Mouse (Mus musculus): ENCODE measurements around the gene Hsfy2. TPM values are rescaled to one million over a fixed set of nuclear protein-coding genes. Genes with fewer than 3 reads are reported as not detected.

Gene Hsfy2
- polyA plus RNA-seq (2016; fragmentation: Nextera tagmentation; extraction: Ambion mirVana): not detected in 2 replicates

DNA sequence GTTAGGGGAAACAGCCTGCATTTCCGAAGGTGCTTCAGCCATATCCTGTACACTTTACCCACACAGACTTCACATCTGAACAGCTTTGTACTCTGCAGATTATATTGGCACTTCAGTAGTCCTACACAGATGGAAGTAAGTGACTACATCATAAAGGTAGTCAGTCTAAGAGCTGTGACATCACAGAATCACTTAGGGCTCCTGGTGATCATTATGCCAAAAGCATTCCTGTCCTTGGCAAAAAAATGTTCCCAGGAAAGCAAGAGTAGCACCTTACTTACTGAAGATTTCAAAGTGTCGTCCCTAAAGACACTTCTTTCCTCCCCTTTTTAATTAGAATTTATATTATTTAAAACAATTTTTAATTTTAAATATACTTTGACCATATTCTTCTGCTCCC, at the start of gene Hsfy2:
Gene Hsfy2 (minus strand): TSS at position 101 of the 400 bp plus-strand sequence.
- no peak for DNase-seq (ENCODE audit: low spot score)
- Histone ChIP-seq H3K36me3 (no peaks in the 10 kb centered on the region), H3K27ac (replicated peaks) (no peak within 1 kb of the TSS), H3K9me3 (replicated peaks) (no peaks in the 10 kb centered on the region), H3K27me3 (ENCODE audit: low read depth, poor library complexity, severe bottlenecking) (no peaks in the 10 kb centered on the region), H3K4me1 (no peaks in the 10 kb centered on the region), H3K4me3 (no peak within 1 kb of the TSS)
- 88% methylated on average over 2 of the region's 2 CpGs for WGBS

DNA sequence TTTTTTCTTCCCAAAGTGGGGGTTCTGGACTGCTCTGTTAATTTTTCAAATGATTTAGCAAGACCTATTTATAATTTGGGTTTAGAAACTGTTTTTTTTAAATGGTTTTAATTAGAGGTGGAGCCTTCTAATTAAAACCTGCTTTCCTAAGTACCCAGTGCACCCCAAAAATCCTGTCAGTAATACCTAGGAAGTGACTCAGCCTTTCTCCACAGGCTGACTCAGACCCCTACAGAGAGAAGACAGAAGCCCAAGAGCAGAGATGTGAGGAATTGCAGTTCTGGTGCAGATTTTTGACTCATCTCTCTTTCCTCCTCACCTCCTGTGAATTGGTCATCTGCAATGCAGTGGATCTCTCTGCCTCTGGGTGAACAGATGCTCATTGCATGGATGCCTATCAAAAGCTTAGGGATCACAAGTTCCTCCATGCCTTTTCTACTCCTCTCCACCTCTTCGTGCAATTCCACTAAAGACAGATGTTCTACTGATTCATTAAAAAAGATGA, 47.9 kb upstream of the Hsfy2 start:
- 95% methylated on average over 1 of the region's 1 CpGs for WGBS
- H3K36me3 ChIP-seq: no peaks in the 10 kb centered on the region
- no peak overlapping the region for H3K27ac ChIP-seq (replicated peaks)
- H3K4me1 ChIP-seq: no peaks in the 10 kb centered on the region
- no peak overlapping the region for H3K4me3 ChIP-seq
- no peaks in the 10 kb centered on the region for H3K27me3 ChIP-seq (ENCODE audit: low read depth, poor library complexity, severe bottlenecking)
- no peak for DNase-seq (ENCODE audit: low spot score)
- H3K9me3 ChIP-seq (replicated peaks): no peaks in the 10 kb centered on the region

DNA sequence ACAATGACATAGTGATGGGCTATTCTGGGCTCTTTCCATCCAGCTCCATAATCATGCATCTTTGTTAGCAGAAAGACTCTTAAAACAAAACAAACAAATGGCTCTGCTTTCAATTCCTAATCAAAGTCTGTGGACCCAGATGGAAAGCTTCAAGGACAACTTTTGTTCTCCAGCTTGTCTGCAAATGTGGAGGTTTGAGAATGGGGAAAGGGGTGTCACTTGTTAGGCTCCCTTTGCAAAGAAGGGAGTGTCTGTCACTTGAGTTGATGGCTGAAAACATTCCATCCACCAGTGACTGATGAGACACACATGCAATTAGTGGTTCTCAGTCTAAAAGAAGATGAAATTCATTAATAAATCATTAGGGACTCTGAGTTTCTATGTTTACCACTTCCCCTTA, 47.3 kb upstream of the Hsfy2 start:
- no peaks in the 10 kb centered on the region for H3K4me1 ChIP-seq
- H3K27me3 ChIP-seq (ENCODE audit: low read depth, poor library complexity, severe bottlenecking): no peaks in the 10 kb centered on the region
- H3K9me3 ChIP-seq (replicated peaks): no peaks in the 10 kb centered on the region
- no peak overlapping the region for H3K27ac ChIP-seq (replicated peaks)
- H3K4me3 ChIP-seq: no peak overlapping the region
- no peak for DNase-seq (ENCODE audit: low spot score)
- H3K36me3 ChIP-seq: no peaks in the 10 kb centered on the region

DNA sequence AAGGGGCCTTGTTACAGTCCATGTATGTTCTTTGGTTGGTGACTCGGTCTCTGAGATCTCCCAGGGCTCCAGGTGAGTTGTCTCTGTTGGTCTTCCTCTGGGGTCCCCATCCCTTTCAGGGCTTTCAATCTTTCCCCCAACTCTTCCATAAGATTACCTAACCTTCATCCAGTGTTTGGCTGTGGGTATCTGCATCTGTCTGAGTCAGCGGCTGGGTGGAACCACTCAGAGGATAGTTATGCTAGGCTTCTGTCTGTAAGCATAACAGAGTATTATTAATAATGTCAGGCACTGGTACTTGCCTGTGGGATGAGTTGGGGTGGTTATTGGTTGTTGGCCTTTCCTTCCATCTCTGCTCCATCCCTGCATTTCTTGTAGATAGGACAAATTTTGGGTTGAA, 44.0 kb upstream of the Hsfy2 start:
- Histone ChIP-seq H3K27ac (replicated peaks) (no peak overlapping the region), H3K27me3 (ENCODE audit: low read depth, poor library complexity, severe bottlenecking) (no peaks in the 10 kb centered on the region), H3K4me1 (no peaks in the 10 kb centered on the region), H3K4me3 (no peak overlapping the region), H3K9me3 (replicated peaks) (no peaks in the 10 kb centered on the region), H3K36me3 (no peaks in the 10 kb centered on the region)
- DNase-seq (ENCODE audit: low spot score): no peak
- WGBS: 92% methylated on average over 2 of the region's 2 CpGs

DNA sequence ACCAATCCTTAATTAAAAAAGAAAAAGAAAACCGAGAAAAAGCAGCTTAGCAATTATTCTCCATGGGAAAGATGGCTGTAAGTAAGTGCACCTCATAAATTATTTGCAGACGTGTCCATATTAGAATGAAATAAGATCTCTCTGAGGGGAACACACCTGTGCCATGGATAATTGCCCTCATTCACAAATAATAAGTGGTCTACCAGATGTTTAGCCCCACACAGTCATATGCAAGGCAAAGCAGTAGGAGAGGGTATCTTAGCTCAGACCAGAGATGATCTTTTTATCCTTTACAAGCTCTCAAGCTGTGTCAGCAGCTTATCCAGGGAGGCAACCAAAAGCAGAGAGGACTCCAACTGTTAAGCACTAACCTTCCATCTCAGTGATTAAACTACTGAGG, 38.0 kb upstream of the Hsfy2 start:
- no peak for DNase-seq (ENCODE audit: low spot score)
- H3K9me3 ChIP-seq (replicated peaks): no peaks in the 10 kb centered on the region
- no peaks in the 10 kb centered on the region for H3K36me3 ChIP-seq
- 64% methylated on average over 2 of the region's 2 CpGs for WGBS
- no peak overlapping the region for H3K27ac ChIP-seq (replicated peaks)
- H3K4me1 ChIP-seq: peaks cover 6% of the 10 kb centered on the region; the same call in 1 of the 2 replicates
- H3K27me3 ChIP-seq (ENCODE audit: low read depth, poor library complexity, severe bottlenecking): no peaks in the 10 kb centered on the region
- H3K4me3 ChIP-seq: no peak overlapping the region

DNA sequence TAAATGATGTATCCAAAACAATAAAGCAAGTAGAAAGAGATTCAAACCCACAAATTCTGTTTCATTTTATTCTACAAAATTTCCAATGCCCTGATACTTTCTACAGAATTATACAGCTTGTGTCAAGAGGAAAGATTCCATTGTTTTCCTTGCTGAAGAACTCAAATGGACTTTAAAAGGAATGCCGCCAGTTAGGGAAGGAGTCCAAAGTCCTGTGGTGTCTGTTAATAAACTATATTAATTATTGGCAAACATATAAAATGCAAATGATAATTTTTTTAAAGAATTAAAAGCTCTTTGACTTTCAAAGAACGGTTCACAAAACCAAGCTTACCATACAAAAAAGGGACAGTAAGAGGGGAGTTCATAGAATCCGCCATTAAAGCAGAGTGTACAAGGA, 37.4 kb upstream of the Hsfy2 start:
- Histone ChIP-seq H3K9me3 (replicated peaks) (no peaks in the 10 kb centered on the region), H3K36me3 (no peaks in the 10 kb centered on the region), H3K4me3 (no peak overlapping the region), H3K27ac (replicated peaks) (no peak overlapping the region), H3K27me3 (ENCODE audit: low read depth, poor library complexity, severe bottlenecking) (no peaks in the 10 kb centered on the region), H3K4me1 (peaks cover 6% of the 10 kb centered on the region; the same call in 1 of the 2 replicates)
- DNase-seq (ENCODE audit: low spot score): no peak
- WGBS: 88% methylated on average over 3 of the region's 3 CpGs

DNA sequence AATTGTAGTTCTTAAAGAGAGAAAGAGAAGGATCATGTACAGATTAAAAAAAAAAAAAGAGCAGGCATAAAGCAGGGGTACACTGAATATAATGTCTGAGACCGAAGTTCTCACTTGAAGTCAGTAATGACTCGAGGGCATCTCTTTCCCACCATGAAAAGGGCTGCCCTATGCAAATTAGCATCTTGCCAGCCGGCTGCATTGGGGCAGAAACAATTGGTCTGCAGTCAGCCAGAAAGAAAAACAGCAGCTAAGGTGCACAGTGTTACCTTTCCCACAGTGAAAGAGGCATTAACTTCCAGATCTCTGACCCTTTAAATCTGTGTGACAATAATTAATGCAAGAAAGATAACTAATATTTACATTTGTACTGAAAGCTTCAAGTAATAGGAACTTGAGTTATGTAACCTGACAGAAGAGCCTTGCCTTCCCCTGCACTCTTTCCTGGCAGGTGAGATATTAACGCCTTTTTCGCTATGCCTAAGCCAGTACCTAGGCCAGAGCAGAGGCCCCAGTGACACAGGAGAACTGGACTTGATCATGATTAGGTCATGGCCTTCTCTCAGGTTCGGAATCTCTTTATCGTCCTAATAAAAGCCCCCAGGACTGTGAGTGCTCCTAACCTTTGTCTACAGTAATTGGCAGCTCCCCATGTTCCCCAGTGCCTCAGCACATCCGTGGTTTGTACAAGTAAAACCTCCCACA, 34.2 kb upstream of the Hsfy2 start:
- Histone ChIP-seq H3K9me3 (replicated peaks) (no peaks in the 10 kb centered on the region), H3K36me3 (no peaks in the 10 kb centered on the region), H3K4me3 (no peak overlapping the region), H3K27ac (replicated peaks) (no peak overlapping the region), H3K27me3 (ENCODE audit: low read depth, poor library complexity, severe bottlenecking) (no peaks in the 10 kb centered on the region), H3K4me1 (peaks cover 6% of the 10 kb centered on the region; the same call in 1 of the 2 replicates)
- DNase-seq (ENCODE audit: low spot score): no peak
- WGBS: 52% methylated on average over 8 of the region's 8 CpGs

DNA sequence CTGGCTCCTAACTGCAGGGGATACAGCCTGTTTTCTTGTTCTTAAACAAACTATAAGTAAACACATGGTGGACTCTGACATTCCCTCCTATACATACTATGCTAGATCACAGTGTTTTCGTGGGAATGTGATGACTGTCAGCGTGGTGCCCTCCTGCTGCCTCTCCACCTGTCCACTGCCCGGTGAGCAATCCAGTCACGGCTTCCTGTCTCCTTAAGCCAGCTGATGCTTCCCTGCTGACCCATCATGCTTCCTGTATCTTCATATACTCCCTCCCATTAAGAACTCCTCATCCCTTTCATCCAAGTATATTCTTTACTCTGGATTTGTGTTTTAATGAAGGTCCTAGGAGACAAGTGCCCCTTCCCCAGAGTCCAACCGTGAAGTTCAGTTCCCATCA, 33.3 kb upstream of the Hsfy2 start:
- peaks cover 6% of the 10 kb centered on the region; the same call in 1 of the 2 replicates for H3K4me1 ChIP-seq
- WGBS: 83% methylated on average over 5 of the region's 5 CpGs
- DNase-seq (ENCODE audit: low spot score): no peak

DNA sequence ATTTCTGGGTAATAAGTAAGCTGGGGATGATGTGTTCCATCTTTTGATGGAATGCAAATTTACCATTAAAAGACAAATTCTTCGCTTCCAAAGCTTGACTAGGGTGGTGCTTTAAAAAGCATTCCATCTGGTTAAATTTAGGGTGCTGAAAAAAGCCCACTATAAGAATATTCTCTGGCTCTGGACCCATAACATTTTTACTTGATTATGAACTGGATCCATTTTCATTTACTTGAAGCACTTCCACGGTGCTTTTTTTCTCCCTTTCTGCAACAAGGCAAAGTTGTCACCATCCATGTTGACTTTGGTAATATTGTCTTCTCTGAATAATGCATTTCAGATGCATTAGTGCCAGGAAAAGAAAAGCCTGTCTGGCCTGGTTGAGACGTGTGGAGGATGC, 27.4 kb upstream of the Hsfy2 start:
- 88% methylated on average over 3 of the region's 3 CpGs for WGBS
- no peaks in the 10 kb centered on the region for H3K4me1 ChIP-seq
- H3K27ac ChIP-seq (replicated peaks): no peak overlapping the region
- H3K4me3 ChIP-seq: no peak overlapping the region
- no peaks in the 10 kb centered on the region for H3K36me3 ChIP-seq
- DNase-seq (ENCODE audit: low spot score): no peak
- no peaks in the 10 kb centered on the region for H3K27me3 ChIP-seq (ENCODE audit: low read depth, poor library complexity, severe bottlenecking)
- no peaks in the 10 kb centered on the region for H3K9me3 ChIP-seq (replicated peaks)

More for the DNA sequence above, 33.3 kb upstream of the Hsfy2 start:
- no peak overlapping the region for H3K4me3 ChIP-seq
- no peak overlapping the region for H3K27ac ChIP-seq (replicated peaks)
- no peaks in the 10 kb centered on the region for H3K27me3 ChIP-seq (ENCODE audit: low read depth, poor library complexity, severe bottlenecking)
- no peaks in the 10 kb centered on the region for H3K9me3 ChIP-seq (replicated peaks)
- H3K36me3 ChIP-seq: no peaks in the 10 kb centered on the region

DNA sequence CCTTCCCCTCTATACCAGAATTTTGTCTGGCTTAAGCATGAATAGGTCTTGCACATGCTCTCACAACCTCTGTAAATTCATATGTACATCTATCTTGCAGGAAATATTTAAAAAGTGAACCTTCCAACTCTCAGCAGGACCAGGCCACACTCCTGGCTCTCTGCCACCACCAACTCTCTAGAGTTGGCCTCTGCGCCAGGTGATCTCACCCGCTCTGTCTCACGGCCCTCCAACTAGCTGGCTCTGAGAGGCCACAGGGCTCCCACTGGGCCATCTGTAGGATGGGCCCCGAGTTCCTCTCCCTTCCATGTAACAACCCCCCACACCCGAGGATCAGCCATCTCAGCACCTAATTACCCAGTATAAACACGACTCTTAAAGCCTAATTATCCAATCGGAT, 10.4 kb downstream of the Hsfy2 start:
- Histone ChIP-seq H3K27ac (replicated peaks) (no peak overlapping the region), H3K4me3 (no peak overlapping the region), H3K4me1 (peaks cover 8% of the 10 kb centered on the region; the same call in 1 of the 2 replicates), H3K27me3 (ENCODE audit: low read depth, poor library complexity, severe bottlenecking) (no peaks in the 10 kb centered on the region), H3K36me3 (no peaks in the 10 kb centered on the region), H3K9me3 (replicated peaks) (no peaks in the 10 kb centered on the region)
- DNase-seq (ENCODE audit: low spot score): no peak
- WGBS: 81% methylated on average over 7 of the region's 7 CpGs

DNA sequence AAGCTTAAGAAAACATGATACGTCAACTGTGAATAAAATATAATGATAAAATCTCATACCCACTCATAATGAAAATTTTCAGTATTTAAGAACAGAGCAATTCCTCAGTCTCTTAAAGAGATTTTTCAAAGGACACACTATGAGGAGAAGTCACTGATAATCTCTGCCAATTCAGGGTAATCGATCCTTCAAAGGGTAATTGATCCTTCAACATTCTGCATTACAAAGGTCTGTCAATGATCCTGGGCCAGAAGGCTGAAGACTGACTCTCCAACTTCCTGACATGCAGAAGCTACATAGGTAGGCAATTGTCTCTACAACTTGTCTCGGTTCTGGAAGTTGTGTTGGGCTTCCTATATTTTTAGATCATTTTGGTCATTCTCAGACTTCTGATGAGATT, 12.9 kb downstream of the Hsfy2 start:
- WGBS: 90% methylated on average over 3 of the region's 3 CpGs

DNA sequence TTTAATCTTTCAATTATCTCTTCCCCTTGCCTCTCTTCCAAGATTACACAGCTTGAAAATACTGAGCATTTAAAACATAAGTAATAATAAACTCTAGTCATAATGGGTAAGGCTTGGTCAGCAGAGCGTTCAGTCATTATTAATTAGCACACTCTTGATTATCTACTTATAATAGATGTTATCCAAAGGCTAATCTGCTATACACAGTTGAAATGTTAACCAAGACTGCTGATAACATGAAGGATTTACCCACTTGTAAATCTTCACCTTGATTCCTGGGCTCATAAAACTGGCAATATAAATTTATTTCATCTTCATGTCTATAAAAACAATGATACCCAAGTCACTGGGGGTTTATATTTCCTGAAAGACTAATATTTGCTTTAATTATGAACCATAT, 24.9 kb downstream of the Hsfy2 start:
- no peak overlapping the region for H3K27ac ChIP-seq (replicated peaks)
- WGBS: 89% methylated on average over 1 of the region's 1 CpGs
- H3K4me1 ChIP-seq: no peaks in the 10 kb centered on the region
- H3K4me3 ChIP-seq: no peak overlapping the region
- no peaks in the 10 kb centered on the region for H3K9me3 ChIP-seq (replicated peaks)
- H3K36me3 ChIP-seq: no peaks in the 10 kb centered on the region
- H3K27me3 ChIP-seq (ENCODE audit: low read depth, poor library complexity, severe bottlenecking): no peaks in the 10 kb centered on the region
- DNase-seq (ENCODE audit: low spot score): no peak

More for the DNA sequence above, 12.9 kb downstream of the Hsfy2 start:
- Histone ChIP-seq H3K36me3 (no peaks in the 10 kb centered on the region), H3K27ac (replicated peaks) (no peak overlapping the region), H3K9me3 (replicated peaks) (no peaks in the 10 kb centered on the region), H3K4me1 (peaks cover 8% of the 10 kb centered on the region; the same call in 1 of the 2 replicates), H3K27me3 (ENCODE audit: low read depth, poor library complexity, severe bottlenecking) (no peaks in the 10 kb centered on the region), H3K4me3 (no peak overlapping the region)
- DNase-seq (ENCODE audit: low spot score): no peak
